Mouse (Mus musculus): ENCODE measurements around the gene Car15.

Car15 gene

GRCm38 (mm10) chr16:17799584-17799983 is 38.6 kb downstream of the Car15 start:
- no peak for DNase-seq

GRCm38 (mm10) chr16:17798321-17799180 is 39.6 kb downstream of the Car15 start:
- peak; percentile 90 for DNase-seq

- no peak for DNase-seq
Observed at GRCm38 (mm10) chr16:17797812-17798311, 40.3 kb downstream of the Car15 start.

- DNase-seq = peak; percentile 87
Observed at GRCm38 (mm10) chr16:17796971-17797811, 41.0 kb downstream of the Car15 start, which contains the start of gene Scarf2. Scarf2 (plus strand) TSS chr16:17797282.

- DNase-seq = no peak
Observed at GRCm38 (mm10) chr16:17796519-17796918, 41.6 kb downstream of the Car15 start.

GRCm38 (mm10) chr16:17795643-17796042 is 42.5 kb downstream of the Car15 start:
- no peak for DNase-seq

- no peak for DNase-seq
Observed at GRCm38 (mm10) chr16:17794047-17794446, 44.1 kb downstream of the Car15 start.

- no peak for DNase-seq
Observed at GRCm38 (mm10) chr16:17792728-17793127, 45.4 kb downstream of the Car15 start.

GRCm38 (mm10) chr16:17785337-17785736 is 52.8 kb downstream of the Car15 start:
- no peak for DNase-seq
